Mouse (Mus musculus) CH12.LX (cell line): ENCODE results near the gene Atp9a.

ENCODE experiments used
- CHD2 ChIP-seq: IDR thresholded peaks from 2 replicates; pipeline ENCODE4 v1.6.1; 2011; ENCODE audit warnings: low read length, improper control_type of control experiment
- CTCF ChIP-seq, 2 experiments: IDR thresholded peaks in 1 of 2; conservative IDR thresholded peaks in 1 of 2; 2 replicates each; pipeline ENCODE4 v1.5.1; 2011 to 2012; ENCODE audit warnings: low read depth in 2 of 2, low read length in 2 of 2, improper control_type of control experiment in 1 of 2, inconsistent platforms in 1 of 2, mild to moderate bottlenecking in 1 of 2, moderate library complexity in 1 of 2
- MAFK ChIP-seq: IDR thresholded peaks from 2 replicates; pipeline ENCODE4 v1.6.1; 2011; ENCODE audit warnings: low read length, improper control_type of control experiment; ENCODE audit not compliant: insufficient replicate concordance
- MAX ChIP-seq: IDR thresholded peaks from 2 replicates; pipeline ENCODE4 v1.6.1; 2011; ENCODE audit warnings: low read length, improper control_type of control experiment
- MAZ ChIP-seq: IDR thresholded peaks from 2 replicates; pipeline ENCODE4 v1.6.1; 2012; ENCODE audit warnings: low read depth, mild to moderate bottlenecking, inconsistent platforms, low read length, improper control_type of control experiment, moderate library complexity
- MEF2A ChIP-seq: IDR thresholded peaks from 2 replicates; pipeline ENCODE4 v1.6.1; 2014; ENCODE audit warnings: low read depth, mild to moderate bottlenecking, inconsistent platforms, low read length, improper control_type of control experiment, borderline replicate concordance
- POLR2A ChIP-seq: IDR thresholded peaks from 2 replicates; pipeline ENCODE4 v1.6.1; 2011; ENCODE audit warnings: low read depth, mild to moderate bottlenecking, improper control_type of control experiment, low read length
- POLR2AphosphoS2 ChIP-seq: IDR thresholded peaks from 2 replicates; pipeline ENCODE4 v1.6.1; 2011; ENCODE audit warnings: low read depth, low read length, improper control_type of control experiment
- SMC3 ChIP-seq: IDR thresholded peaks from 2 replicates; pipeline ENCODE4 v1.6.1; 2011; ENCODE audit warnings: low read depth, low read length, improper control_type of control experiment
- UBTF ChIP-seq: IDR thresholded peaks from 2 replicates; pipeline ENCODE4 v1.6.1; 2012; ENCODE audit warnings: low read depth, mild to moderate bottlenecking, inconsistent platforms, low read length, improper control_type of control experiment, moderate library complexity
- USF1 ChIP-seq: IDR thresholded peaks from 2 replicates; pipeline ENCODE4 v1.6.1; 2014; ENCODE audit warnings: low read depth, mild to moderate bottlenecking, inconsistent platforms, low read length, improper control_type of control experiment
- ZC3H11A ChIP-seq: IDR thresholded peaks from 2 replicates; pipeline ENCODE4 v1.6.1; 2012; ENCODE audit warnings: low read depth, mild to moderate bottlenecking, inconsistent platforms, low read length, improper control_type of control experiment
- ZKSCAN1 ChIP-seq: IDR thresholded peaks from 2 replicates; pipeline ENCODE4 v1.6.1; 2012; ENCODE audit warnings: low read depth, inconsistent platforms, low read length, improper control_type of control experiment, borderline replicate concordance
- ZNF384 ChIP-seq: IDR thresholded peaks from 2 replicates; pipeline ENCODE4 v1.6.1; 2012; ENCODE audit warnings: low read depth, low read length, improper control_type of control experiment, inconsistent platforms

DNA sequence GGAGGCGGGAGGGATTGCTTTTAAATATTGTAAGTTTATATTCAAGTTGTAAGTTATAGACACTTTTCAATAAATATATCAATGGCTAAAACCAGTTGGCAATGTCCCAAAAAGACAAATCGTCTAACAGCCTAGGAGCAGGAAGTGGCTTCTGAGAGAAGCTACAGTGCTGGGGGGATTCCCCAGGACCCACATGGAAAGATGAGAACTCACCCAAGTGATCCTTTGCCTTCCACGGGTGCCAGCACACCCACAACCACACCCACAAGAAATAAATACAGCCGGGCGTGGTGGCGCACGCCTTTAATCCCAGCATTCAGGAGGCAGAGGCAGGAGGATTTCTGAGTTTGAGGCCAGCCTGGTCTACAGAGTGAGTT is 47.2 kb downstream of the Atp9a start:
- TF ChIP-seq CTCF (conservative IDR thresholded peaks at IDR 0.05 in 1 of 2, IDR thresholded peaks at IDR 0.05 in 1 of 2; ENCODE audit: low read depth in 2 of 2, low read length in 2 of 2) = no peak
- no peak for TF ChIP-seq USF1
- no peak for TF ChIP-seq POLR2A
- no peak for TF ChIP-seq ZKSCAN1
- TF ChIP-seq ZNF384 = no peak
- TF ChIP-seq MAX = no peak
- TF ChIP-seq POLR2AphosphoS2 = no peak
- TF ChIP-seq SMC3 = no peak
- TF ChIP-seq ZC3H11A = no peak
- no peak for TF ChIP-seq UBTF
- TF ChIP-seq MAFK = no peak
- no peak for TF ChIP-seq CHD2
- TF ChIP-seq MEF2A = no peak
- no peak for TF ChIP-seq MAZ
